Mouse (Mus musculus) embryonic fibroblast, embryonic 13.5 days (primary cell): ENCODE results near the gene Prkcq.

Experiments used
- CTCF ChIP-seq: IDR thresholded peaks from 2 replicates; pipeline ENCODE4 v1.5.1; 2011; ENCODE audit warnings: mild to moderate bottlenecking, control low read depth, low read length, moderate library complexity, borderline replicate concordance; ENCODE audit not compliant: insufficient read depth
- POLR2A ChIP-seq: IDR thresholded peaks from 2 replicates; pipeline ENCODE4 v1.6.1; 2011; ENCODE audit warnings: low read depth, mild to moderate bottlenecking, control low read depth, low read length, moderate library complexity

GRCm38 (mm10) chr2:11172831-11173414, 1.0 kb downstream of the Prkcq start:
- TF ChIP-seq CTCF (no peak), POLR2A (no peak)
